Mouse (Mus musculus): ENCODE data around the gene Ly6g5c.

- TF ChIP-seq POLR2A (IDR thresholded peaks at IDR 0.05; ENCODE audit: low read depth, low read length): peak; percentile 94
- TF ChIP-seq CTCF (IDR thresholded peaks at IDR 0.05; ENCODE audit: extremely low read depth, insufficient read length, insufficient replicate concordance, low read depth, low read length): no peak
These were observed 18.1 kb downstream of the Ly6g5c start, which contains the start of gene D17H6S53E for GRCm38 (mm10) chr17:35126206-35126611.

All from small intestine, adult 2 months (tissue).